Mouse (Mus musculus) left cerebral cortex, adult 9 months (tissue): ENCODE data around the gene Sun1.

ENCODE experiments used
- DNase-seq, 2 experiments: peaks; one replicate each; pipeline ENCODE4 v3.0.0; 2022; ENCODE audit warnings: low spot score in 2 of 2

Gene Sun1

DNA sequence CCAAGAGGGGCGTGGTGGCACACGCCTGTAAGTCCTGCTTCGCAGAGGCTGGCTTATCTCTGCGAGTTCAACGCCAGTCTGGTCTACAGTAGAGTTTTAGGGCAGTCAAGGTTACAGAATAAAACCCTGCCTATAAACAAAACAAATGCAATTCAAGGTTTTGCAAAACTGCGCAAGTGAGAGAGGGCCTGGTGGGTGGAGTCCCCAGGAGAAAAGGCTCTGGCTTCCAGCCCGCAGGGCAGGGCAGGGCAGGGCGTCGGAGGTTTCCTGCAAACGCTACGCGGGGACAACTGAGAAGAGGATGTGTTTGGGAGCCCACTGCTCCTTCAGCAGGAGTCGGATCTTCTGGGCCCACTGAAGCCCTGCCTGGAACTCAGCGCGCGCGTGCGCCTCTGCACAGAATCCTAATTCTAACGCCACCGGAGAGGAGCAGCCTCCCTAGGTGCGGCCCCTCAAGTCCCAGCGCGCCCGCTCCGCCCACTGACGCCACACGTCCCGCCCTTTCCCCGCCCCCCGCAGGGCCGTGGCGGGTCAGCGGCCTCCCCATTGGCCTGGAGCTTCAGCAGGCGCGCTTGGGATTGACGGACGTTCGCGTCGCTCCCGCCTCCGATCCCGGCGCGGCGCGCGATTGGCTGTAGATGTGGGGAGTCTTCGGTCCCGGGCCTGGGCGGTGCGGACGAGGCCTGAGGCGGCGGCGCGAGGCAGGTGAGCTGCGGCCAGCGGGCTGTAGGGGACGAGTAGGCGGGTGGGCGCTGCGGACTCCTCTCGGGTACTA, at the start of gene Sun1:
Sun1 (plus strand) TSS at position 643 of the 775 bp plus-strand sequence.
- peak; percentile 95 to 98 for DNase-seq

- DNase-seq: no peak
Observed at GRCm38 (mm10) chr5:139160899-139161298, 39.5 kb upstream of the Sun1 start.

GRCm38 (mm10) chr5:139161632-139162031, 38.8 kb upstream of the Sun1 start:
- DNase-seq: no peak

DNA sequence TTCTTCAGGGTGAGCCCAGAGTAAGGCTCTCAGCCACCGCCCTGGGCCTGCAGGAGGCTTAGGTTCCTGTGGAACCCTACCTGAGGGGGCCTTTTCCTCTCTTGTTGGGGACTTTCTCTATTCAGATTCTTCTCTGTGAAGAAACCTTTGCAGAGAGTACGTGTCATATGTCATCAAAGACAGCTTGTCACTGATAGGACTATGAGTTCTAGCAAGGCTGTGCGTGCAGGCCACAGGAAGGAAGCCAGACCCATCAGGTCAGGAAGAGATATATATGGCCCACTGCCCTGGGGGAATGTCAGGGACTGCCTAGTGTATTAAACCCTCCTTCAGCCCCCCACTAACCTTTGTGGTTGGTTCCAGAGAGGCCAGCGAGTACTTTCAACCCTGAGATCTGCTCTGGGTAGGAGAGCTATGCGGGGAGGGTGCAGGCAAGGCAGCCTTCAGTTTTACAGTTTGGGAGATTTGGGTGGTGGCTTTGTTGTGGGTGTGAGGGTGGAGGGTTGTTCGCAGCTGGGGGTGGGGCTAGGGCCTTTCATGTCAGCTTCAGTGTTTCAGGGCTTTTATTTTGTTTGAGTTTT, 33.6 kb upstream of the Sun1 start:
- DNase-seq: no peak

DNA sequence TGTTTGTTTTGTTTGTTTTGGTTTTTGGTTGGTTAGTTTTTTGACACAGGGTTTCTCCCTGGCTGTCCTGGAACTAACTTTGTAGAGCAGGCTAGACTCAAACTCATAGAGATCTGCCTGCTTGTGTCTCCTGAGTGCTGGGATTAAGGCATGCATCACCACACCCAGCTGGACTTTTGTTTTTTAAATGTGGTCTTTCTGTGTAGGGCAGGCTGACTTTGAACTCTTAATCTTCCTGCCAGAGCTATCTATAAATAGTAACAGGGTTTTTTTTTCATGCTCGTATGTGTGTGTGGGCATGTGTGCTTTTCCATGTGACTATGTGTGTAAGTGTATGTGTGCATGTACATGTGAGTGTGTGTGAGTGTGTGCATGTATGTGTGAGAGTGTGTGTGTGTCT, 32.9 kb upstream of the Sun1 start:
- DNase-seq: no peak

GRCm38 (mm10) chr5:139171929-139172328, 28.5 kb upstream of the Sun1 start:
- no peak for DNase-seq

DNA sequence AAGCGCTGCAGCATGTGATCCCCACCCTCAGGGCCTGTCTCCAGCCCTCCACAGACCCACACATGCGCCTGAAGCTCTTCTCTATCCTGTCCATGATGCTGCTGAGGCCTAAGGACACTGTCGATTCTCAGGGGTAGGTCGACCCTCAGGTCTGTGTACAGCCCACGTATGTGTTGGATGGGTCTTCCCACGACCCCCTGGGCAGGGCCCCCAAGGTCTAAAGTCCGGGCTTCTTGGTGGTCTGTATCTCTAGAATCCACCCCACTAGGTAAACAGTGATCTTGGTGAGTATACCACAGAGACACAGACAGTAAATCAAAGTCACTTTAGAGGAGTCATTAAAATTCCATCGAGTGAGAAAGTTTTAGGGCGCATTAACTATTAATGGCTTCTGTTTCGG, 26.3 kb upstream of the Sun1 start:
- no peak for DNase-seq

- DNase-seq: no peak
Observed at GRCm38 (mm10) chr5:139174556-139175547, 25.6 kb upstream of the Sun1 start.

DNA sequence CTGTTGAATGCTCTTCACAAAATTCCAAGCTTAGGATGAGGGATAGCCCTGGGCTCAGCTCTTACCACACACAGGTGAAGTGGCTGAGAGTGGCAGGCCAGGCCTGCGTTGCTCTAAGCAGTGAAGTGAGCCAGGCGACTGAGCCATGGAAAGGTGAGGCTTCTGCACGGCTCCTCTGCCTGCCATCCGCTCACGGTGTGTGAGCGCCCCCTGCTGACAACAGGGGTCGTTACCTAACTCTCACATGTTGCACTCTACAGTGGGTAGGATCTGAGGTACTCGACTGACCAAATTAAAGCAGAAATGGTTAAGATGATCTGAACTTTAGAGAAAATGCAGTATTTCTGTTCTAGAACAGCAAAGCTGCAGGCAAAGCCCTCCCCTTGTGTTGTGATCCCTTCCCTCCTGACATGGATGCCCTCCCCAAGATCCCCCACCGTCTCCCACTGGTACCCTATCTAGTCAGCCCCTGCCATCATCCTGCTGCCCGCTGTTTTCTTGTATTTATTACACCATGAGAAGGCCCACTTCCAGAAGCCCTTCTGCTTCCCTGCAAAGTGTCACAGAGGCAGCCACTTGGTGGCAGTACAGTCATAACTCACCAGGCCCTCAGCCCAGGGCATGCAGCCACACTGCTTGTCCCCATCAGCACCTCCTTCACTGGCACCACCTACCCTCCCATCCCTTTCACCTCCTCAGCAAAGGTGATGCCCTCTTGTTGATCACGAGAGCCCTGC, 21.4 kb upstream of the Sun1 start:
- DNase-seq: peak in 1 of 2 experiments; percentile 77

- no peak for DNase-seq
Observed at GRCm38 (mm10) chr5:139183131-139183530, 17.3 kb upstream of the Sun1 start.

DNA sequence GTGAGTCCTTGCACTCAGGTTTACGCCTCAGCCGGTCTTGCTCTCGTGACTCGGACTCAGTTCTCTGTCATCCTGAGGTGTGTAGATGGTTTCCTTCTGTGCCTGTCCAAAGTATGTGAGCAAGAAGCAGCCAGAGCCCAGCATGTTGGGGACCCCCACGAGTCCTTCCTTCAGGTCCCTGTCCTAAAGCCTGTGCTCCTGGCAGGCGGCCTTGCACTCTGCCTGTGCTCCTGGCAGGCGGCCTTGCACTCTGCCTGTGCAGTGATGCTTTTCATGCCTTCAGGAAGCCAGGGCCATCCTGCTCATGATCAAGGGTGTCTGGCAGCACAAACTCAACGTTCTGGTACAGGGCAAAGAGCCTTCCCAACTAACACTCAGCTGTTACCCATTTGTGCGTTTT, 16.8 kb upstream of the Sun1 start:
- DNase-seq: no peak

DNA sequence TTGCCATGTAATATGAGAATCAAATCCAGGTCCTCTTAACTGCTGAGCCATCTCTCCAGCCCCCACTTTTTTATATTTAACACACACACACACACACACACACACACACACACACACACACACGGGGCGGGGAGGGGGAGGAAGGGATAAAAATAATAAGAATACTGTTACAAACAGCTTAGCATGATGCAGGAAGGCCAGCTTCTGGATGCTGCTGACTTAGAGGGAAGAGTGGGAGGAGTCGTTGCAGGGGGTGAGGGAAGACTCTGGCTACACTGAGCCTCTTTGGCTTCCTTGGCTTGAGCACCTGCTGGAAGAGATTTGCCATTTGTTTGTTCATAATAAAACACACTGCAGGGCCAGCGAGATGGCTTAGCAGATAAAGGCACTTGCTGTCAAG, 15.5 kb upstream of the Sun1 start:
- no peak for DNase-seq

GRCm38 (mm10) chr5:139189726-139190125, 10.7 kb upstream of the Sun1 start:
- no peak for DNase-seq

DNA sequence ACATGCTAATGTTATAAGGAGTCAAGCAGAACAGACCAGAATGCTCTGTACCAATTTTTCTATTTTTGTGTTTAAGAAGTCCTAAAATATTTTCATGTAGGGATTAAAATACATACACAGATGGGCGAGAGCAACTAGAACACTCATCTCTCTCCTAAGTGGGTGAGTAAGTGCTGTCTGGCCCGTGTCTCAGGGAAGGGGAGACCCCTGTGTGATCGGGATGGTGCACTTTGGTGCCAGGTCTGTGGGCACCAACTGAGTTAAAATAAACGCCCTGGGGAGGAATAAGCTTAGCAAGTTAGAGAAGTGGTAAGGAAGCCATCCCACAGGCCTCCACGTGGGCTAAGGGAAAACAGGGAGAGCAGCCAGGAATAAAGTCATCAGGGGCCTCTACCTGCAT, 9.5 kb upstream of the Sun1 start:
- peak in 1 of 2 experiments; percentile 52 for DNase-seq

DNA sequence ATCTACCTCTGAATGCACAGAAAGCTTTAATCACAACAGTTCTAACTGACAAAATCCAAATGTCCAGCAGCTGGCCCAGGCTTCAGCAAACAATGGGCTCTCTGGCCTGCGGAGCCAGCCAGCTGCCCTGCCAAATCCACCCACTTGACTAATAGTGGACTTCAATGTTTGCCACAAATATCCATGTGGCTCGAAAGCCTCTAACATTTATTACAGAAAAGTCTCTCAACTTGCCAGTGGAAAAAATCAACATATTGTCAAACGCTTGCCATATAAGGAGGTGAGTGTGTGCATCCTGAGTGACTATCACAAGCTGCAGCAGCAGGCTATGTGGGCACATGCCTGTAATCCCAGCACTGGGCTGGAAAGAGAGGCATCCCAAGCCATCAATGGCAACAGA, 1.7 kb upstream of the Sun1 start:
- DNase-seq: no peak

DNA sequence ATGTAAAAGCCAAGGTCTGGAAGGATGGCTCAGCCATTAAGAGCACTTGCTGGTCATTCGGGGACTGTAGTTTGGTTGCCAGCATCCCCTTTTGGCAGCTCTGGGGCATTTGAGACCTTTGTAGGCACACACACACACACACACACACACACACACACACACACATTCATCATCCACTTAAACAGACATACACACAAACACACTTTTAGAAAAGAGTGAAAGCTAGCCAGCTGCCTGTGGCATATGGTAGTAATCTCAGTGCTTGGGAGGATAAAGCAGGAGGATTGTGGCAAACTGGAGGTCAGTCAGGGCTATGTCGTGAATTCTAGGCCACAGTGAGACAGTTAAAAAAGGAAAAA, 822 bp upstream of the Sun1 start:
- DNase-seq: no peak

DNA sequence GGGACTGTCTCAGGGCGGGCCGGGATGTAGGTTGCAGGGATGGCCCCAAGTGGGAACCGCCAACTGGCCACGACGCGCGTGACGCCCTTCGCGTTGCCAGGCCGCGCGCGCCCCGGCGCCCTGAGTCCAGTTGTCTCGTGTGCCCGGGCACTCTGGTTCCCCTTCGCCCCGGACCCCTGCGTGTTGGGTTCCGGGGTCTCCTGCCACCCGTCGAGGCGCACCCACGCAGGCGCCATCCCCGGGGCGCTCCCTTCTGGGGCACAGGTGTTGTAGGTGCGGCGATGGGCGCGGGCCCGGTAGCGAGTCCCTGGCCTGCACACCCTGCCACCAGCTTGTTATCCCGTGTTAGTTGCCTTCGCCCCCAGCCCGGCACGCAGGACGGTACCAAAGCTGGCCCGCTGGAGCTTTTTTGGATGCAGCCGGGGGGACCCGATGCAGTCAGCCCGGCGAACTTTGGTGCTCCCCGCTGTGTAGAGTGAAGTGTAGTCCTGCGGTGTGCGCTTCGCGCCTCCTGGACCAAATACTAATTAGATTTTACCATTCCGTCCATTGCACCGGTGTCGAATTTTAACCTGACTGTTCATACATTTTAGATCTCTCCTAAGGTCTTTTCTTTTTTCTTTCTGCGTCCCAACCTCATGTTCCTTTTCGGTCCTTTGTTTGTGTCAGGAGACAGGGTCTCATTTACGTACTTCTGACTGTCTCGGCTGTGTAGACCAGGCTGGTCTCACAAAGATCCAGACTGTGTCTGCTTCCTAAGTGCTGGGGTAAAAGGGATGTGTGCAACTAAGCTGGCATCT, 533 bp downstream of the Sun1 start:
- no peak for DNase-seq

- DNase-seq: peak in 1 of 2 experiments; percentile 46
Observed at GRCm38 (mm10) chr5:139202127-139202526, 1.7 kb downstream of the Sun1 start.

- peak in 1 of 2 experiments; percentile 46 for DNase-seq
Observed at GRCm38 (mm10) chr5:139203312-139203711, 2.9 kb downstream of the Sun1 start.

- no peak for DNase-seq
Observed at GRCm38 (mm10) chr5:139206081-139206480, 5.6 kb downstream of the Sun1 start.

DNA sequence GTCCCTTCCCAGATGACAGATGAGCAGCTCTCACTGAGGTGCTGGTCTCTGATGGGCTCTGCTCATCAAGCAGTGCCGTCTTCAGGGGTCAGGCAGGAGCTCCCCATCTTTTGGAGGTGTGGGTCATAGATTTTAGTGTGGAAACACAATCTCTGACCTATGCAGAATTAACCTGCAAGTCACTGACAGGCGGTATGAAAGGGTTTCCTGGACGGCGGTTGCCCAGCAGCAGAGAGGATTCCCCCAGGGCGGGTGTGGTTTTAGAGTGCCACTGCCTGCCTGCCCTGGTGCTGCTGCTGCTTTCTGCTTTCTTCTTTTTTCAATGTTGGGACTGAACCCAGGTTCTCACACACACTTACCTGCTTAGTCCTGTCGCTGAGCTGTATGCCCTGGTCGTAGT, 6.1 kb downstream of the Sun1 start:
- DNase-seq: no peak
